Mouse (Mus musculus) olfactory bulb, adult 2 months (tissue): ENCODE measurements around the gene Marc2.

ENCODE experiments used
- CTCF ChIP-seq: fragments of 200-500 bp; IDR thresholded peaks from 2 replicates; pipeline ENCODE4 v1.5.1; 2012; ENCODE audit warnings: low read depth, mild to moderate bottlenecking, low read length, moderate library complexity; ENCODE audit not compliant: insufficient read depth
- POLR2A ChIP-seq: fragments of 200-500 bp; IDR thresholded peaks from 2 replicates; pipeline ENCODE4 v1.6.1; 2012; ENCODE audit warnings: mild to moderate bottlenecking, low read depth, low read length, moderate library complexity; ENCODE audit not compliant: insufficient read depth

DNA sequence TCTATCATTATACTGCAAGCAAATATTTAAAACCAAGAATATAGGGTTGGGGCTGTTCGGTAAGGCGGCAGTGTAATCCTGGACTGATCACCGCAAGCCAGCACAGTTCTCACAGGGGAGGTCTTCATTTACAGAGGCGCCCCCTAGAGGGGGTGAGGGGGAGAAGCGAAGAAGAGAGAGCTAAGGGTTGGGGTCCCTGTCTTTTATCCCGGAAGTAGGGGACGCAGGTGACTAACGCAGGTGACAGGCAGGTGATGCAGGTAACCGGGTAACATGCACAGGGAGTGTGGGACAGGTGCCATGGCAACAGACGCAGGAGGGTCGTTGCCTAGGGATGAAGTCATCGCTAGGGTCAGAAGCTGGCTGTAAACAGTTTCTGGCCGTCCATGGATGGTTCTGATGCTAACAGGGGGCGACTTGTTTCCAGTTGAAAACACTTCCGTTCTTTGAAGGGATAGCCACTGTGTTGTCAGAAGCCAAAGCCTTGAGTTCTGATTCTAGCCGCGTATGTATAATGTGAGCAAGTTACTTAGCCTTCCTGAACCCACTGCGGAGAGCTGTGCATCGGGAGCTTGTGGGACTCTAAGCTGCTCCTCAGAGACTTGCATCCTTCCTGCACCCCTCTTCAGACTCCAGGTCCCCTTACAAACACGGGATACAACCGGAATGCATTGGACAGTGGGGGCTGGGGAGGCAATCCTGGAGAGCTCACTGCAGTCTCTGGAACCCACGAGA, 69.0 kb downstream of the Marc2 start:
- TF ChIP-seq POLR2A (no peak), CTCF (no peak)
